Mouse (Mus musculus): ENCODE data around the gene Hspg2. TPM values are rescaled to one million over a fixed set of nuclear protein-coding genes. Genes with fewer than 3 reads are reported as not detected.
"Not testable (repeated sequence)": the region's sequence is repeated elsewhere in the genome, so short reads cannot be mapped to it uniquely, and the experiment has no call there.

Hspg2 gene
- polyA plus RNA-seq, 1 experiment from 2014 or later = 52.0 TPM

DNA sequence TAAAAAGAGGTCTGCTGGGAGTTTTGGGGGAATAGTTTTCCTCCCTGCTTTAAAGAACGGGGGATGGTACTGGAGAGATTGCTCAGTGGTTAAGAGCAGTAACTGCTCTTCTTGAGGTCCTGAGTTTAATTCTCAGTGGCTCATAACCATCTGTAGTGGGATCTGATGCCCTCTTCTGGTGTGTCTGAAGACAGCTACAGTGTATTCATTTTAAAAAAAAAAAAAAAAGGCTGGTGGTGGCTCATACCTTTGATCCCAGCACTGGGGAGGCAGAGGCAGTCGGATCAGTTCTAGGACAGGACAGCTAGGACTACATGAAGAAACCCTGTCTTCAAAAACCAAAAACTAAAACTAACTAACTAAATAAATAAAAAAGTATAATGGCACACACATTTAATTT is 111.7 kb downstream of the Hspg2 start:
- H3K4me3 ChIP-seq = no peak overlapping the region
- H3K27me3 ChIP-seq (ENCODE audit: insufficient read depth, poor library complexity, severe bottlenecking) = peaks cover 39% of the 10 kb centered on the region
- no peaks in the 10 kb centered on the region for H3K36me3 ChIP-seq
- 61% methylated on average over 2 of the region's 2 CpGs for WGBS
- peaks cover 11% of the 10 kb centered on the region for H3K4me1 ChIP-seq
- no peak for DNase-seq (ENCODE audit: low spot score)
- no peak overlapping the region for H3K27ac ChIP-seq
- no peaks in the 10 kb centered on the region for H3K9me3 ChIP-seq

DNA sequence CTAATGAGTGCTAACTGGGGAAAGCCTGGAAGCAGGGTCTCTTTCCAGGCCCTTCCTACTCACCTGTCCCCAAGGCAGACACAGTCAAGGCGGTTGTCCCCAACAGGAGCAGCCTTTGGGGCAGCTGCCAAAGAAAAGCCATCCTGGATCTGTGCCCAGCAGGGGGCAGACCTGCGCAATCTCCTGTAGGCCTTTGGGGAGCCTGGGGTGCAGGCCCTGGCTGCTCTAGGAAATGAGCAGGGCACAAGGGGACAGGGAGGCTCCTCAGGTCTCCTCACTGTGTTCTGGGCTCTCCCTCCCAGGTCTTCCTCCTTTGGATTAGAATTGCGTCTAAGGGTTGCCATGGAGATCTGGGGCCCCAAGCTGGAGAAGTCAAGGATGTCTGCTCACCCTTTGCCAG is 113.2 kb downstream of the Hspg2 start:
- no peaks in the 10 kb centered on the region for H3K9me3 ChIP-seq
- no peak overlapping the region for H3K4me3 ChIP-seq
- DNase-seq (ENCODE audit: low spot score) = no peak
- no peaks in the 10 kb centered on the region for H3K36me3 ChIP-seq
- H3K27ac ChIP-seq = no peak overlapping the region
- WGBS = 41% methylated on average over 3 of the region's 3 CpGs
- peaks cover 40% of the 10 kb centered on the region for H3K27me3 ChIP-seq (ENCODE audit: insufficient read depth, poor library complexity, severe bottlenecking)
- peaks cover 11% of the 10 kb centered on the region for H3K4me1 ChIP-seq

DNA sequence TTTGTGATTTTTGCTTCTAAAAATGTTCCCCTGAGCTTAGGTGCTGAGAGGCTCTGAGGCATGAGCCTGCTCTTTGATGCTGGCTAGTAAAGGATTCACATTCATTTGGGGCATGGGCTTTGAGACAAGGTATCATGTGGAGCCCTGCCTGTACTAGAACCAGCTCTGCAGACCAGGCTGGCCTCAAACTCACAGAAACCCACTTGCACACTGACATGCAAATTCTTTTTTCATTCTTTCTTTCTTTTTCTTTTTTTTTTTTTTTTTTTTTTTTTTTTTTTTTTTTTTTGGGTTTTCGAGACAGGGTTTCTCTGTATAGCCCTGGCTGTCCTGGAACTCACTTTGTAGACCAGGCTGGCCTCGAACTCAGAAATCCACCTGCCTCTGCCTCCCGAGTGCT is 120.5 kb downstream of the Hspg2 start:
- not testable (repeated sequence) for H3K4me3 ChIP-seq; H3K9me3 ChIP-seq; DNase-seq (ENCODE audit: low spot score); H3K27ac ChIP-seq; H3K4me1 ChIP-seq; H3K36me3 ChIP-seq
- 82% methylated on average over 2 of the region's 3 CpGs for WGBS
- peaks cover 11% of the 10 kb centered on the region; the same call in 1 of the 2 replicates for H3K27me3 ChIP-seq (ENCODE audit: insufficient read depth, poor library complexity, severe bottlenecking)

DNA sequence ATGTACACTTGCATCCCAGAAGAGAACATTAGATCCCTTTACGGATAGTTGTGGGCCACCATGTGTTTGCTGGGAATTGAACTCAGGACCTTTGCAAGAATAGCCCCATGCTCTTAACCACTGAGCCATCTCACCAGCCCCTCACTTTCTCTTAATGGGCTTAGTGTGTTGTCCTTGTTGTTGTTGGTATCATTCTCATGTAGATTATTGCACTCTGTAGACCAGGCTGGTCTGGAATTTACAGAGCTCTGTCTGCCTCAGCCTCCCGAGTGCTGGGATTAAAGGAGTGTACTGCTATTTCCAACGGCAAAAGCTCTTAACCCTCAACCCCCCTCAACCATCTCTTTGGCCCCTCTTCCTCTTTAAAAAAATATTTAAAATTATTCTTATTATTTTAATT is 121.0 kb downstream of the Hspg2 start:
- Histone ChIP-seq H3K4me1 (peaks cover 4% of the 10 kb centered on the region; the same call in 1 of the 2 replicates), H3K27me3 (ENCODE audit: insufficient read depth, poor library complexity, severe bottlenecking) (peaks cover 11% of the 10 kb centered on the region; the same call in 1 of the 2 replicates), H3K27ac (no peak overlapping the region), H3K36me3 (no peaks in the 10 kb centered on the region), H3K9me3 (no peaks in the 10 kb centered on the region), H3K4me3 (no peak overlapping the region)
- no peak for DNase-seq (ENCODE audit: low spot score)
- WGBS = 81% methylated on average over 3 of the region's 3 CpGs

DNA sequence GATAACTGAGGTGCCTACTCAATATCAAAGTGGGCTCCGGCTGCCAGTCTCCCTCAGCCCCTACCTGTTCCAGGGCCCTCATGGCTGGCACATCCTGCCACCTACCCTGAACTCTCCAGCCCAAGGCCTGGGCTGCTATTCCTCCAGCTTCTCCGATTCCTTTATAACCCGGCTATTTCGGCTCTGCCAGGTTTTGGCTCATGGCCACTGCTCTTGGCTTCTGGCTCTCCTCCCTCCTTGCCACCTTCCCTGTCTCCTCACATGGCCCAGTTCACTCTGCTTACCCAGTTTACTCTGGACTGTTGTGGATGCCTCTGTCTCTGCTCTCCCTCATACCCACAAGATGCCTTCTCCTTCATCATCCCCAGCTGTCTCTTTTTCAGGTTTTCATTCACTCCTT is 122.4 kb downstream of the Hspg2 start:
- Histone ChIP-seq H3K27ac (no peak overlapping the region), H3K4me3 (no peak overlapping the region), H3K4me1 (peaks cover 17% of the 10 kb centered on the region), H3K36me3 (no peaks in the 10 kb centered on the region), H3K9me3 (no peaks in the 10 kb centered on the region), H3K27me3 (ENCODE audit: insufficient read depth, poor library complexity, severe bottlenecking) (peaks cover 11% of the 10 kb centered on the region; the same call in 1 of the 2 replicates)
- DNase-seq (ENCODE audit: low spot score) = no peak
- 85% methylated on average over 4 of the region's 4 CpGs for WGBS

DNA sequence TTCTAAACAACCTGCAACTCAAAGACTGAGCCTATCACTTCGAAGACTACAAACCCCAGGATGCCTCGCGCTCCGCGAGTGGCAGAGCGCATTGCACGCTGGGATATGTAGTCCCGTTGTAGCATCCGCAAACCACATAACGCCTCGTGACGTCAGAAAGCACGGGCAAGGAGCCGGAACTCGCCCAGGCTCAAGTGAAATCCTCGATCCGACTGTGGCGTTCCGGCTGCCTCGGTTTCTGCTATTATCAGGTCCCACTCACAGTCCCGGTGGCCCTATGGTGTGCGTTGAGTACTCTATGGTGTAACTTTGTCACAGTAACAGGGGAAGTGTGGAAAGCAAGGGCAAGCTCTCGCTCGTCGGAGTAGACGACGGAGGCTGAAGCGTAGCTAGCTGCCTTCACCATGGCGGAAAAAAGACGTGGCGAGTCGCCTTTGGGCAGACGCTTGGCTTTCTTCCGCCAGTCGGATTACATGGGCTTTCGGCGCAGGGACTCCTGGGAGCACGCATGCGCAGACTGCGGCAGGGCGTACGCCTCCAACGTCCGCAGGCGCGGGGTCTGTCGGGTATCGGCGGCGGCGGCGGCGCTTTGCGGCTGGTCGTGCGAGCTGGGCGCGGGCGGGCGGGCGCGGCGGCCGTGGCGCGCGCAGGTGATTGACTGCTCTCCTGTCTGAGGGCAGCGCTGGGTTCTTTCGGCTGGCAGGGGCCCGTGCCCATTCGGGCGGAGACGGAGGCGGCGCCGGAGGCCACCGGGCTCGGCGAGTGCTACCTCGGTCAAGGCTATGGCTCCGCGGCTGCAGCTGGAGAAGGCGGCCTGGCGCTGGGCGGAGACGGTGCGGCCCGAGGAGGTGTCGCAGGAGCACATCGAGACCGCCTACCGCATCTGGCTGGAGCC is 125.3 kb downstream of the Hspg2 start, which contains the start of gene Usp48:
Gene Usp48 (plus strand): TSS at position 155 of the 895 bp plus-strand sequence.
- Histone ChIP-seq H3K36me3 (peaks cover 5% of the 10 kb centered on the region; the same call in 1 of the 2 replicates), H3K9me3 (no peaks in the 10 kb centered on the region), H3K27ac (peak within 1 kb of the TSS; percentile 98), H3K27me3 (ENCODE audit: insufficient read depth, poor library complexity, severe bottlenecking) (no peaks in the 10 kb centered on the region), H3K4me3 (peak within 1 kb of the TSS; percentile 98), H3K4me1 (peaks cover 36% of the 10 kb centered on the region)
- under 1% methylated on average over 92 of the region's 92 CpGs for WGBS
- peak; percentile 99 for DNase-seq (ENCODE audit: low spot score)

DNA sequence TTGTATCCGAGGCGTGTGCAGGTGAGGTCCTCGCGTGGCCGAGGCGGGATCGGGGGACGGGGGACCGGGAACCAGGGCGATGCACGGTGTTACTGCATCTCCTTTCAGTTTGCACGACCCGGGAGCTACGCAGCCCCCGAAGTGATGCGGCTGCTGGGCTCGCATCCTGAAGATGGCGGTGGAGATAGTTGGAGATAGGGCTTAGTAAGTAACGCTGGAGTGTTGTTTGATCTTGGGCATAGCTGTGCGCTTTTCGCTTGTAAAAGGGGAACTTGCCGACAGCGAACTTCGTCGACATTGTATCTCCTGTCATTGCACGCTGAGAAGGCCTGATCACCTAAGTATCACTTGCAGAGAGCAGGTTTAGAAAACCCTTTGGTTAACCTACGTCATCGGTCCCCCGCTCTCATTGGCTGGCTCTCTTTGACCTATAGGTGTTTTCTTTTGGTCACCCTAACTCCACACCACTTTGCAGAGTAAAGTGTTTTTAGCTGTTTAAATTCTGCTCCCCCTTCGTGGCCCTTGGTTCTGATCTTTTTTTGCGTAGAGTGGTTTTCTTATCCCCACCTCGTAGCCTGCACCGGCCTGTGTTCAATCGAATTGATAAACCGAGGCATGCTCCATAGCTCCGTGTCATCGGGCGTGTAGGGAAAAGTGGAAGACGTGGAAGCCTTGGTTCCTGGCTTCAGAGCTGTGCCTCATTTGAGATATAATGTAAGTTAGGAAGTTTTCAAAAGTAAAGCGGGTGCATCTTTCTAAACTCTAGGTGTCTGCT is 126.1 kb downstream of the Hspg2 start:
- Histone ChIP-seq H3K9me3 (no peaks in the 10 kb centered on the region), H3K36me3 (peaks cover 5% of the 10 kb centered on the region; the same call in 1 of the 2 replicates), H3K27me3 (ENCODE audit: insufficient read depth, poor library complexity, severe bottlenecking) (no peaks in the 10 kb centered on the region), H3K27ac (peak overlapping the region; percentile 98), H3K4me3 (peak overlapping the region; percentile 98), H3K4me1 (peaks cover 43% of the 10 kb centered on the region)
- DNase-seq (ENCODE audit: low spot score) = no peak
- WGBS = 3% methylated on average over 40 of the region's 40 CpGs

DNA sequence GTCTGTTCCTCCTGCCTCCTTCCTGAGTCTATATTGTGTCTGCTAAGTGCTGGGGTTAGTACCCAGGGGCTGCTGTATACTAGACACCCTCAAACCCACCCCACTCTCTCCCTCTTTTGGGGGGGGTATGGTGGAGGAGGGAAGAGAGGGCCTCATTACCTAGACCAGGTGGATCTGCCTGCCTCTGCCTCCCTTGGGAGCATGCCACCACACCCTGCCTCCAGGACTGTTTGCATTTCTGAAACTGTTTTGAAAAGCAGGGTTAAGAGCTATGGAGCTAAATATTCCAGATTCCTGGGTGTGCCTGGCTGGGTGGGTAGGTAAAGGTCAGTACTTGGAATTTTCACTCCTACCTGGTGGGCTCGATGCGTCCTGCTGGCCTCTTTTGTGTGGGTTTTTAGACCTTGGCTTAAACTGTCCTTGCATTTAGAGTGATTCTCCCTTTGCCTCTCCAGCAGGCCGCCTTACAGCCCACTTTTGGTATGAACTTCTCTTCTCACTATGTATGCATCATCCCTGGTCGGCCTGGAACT is 128.6 kb downstream of the Hspg2 start:
- H3K4me1 ChIP-seq = peaks cover 47% of the 10 kb centered on the region
- 92% methylated on average over 4 of the region's 4 CpGs for WGBS

DNA sequence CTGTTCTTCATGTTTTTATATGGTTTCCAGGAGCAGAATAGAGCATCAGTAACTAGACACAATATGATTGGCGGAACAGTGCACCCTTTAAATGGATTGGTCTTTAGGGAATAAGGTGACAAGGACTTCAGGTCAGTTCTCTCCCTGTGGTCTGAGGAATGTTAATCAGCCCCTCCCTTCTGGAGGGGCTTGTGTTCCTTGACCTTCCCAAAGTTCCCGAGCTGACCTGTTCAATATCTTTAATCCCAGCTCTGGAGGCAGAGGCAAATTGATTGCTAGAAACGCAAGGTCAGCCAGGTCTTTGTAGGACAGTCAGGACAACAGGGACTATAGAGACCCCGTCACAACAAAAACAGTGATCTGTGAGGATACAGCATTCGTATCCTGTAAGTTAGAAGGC is 130.0 kb downstream of the Hspg2 start:
- H3K27ac ChIP-seq = no peak overlapping the region
- H3K4me3 ChIP-seq = no peak overlapping the region
- WGBS = 82% methylated on average over 5 of the region's 5 CpGs
- peaks cover 5% of the 10 kb centered on the region; the same call in 1 of the 2 replicates for H3K36me3 ChIP-seq
- peaks cover 61% of the 10 kb centered on the region for H3K4me1 ChIP-seq
- no peak for DNase-seq (ENCODE audit: low spot score)
- H3K27me3 ChIP-seq (ENCODE audit: insufficient read depth, poor library complexity, severe bottlenecking) = no peaks in the 10 kb centered on the region
- no peaks in the 10 kb centered on the region for H3K9me3 ChIP-seq

More for the DNA sequence above, 128.6 kb downstream of the Hspg2 start:
- Histone ChIP-seq H3K9me3 (no peaks in the 10 kb centered on the region), H3K27ac (no peak overlapping the region), H3K36me3 (peaks cover 5% of the 10 kb centered on the region; the same call in 1 of the 2 replicates), H3K27me3 (ENCODE audit: insufficient read depth, poor library complexity, severe bottlenecking) (no peaks in the 10 kb centered on the region), H3K4me3 (no peak overlapping the region)
- no peak for DNase-seq (ENCODE audit: low spot score)

DNA sequence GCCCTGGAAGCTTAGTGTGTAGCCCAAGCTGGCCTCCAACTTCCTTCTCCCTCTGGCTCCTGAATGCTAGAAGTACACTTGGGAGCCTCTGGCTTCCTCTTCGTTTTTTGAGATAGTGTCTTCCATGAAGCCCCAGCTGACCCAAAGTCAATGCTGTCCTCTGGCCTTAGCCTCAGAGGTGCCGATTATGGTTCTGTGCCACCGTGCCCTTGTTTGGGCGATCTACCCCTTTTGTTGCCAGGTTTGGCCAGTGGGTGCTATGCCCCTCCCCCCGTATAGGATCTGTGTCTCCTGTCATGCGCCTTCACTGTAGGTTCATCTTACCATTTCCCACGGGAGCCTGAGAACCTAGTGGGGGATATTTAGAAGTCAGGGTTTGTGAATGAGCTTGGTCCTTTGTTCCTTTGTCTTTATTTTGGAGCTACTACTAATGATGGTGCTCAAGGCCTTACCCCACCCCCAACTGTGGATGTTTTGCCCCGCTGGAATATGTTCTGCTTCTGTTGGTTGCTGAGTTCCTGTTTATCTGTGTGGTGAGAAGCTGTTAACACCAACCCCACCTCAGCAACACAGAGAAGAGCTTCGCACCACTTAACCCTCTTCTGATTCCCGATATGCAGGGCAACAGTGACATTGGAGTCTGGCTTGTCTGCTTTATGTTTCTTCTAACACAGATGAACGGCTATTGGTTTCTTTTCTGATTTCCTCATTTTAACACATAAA is 135.0 kb downstream of the Hspg2 start:
- H3K27ac ChIP-seq = peak overlapping the region; percentile 42; the same call in 1 of the 2 replicates
- H3K36me3 ChIP-seq = peaks cover 38% of the 10 kb centered on the region
- peaks cover 30% of the 10 kb centered on the region for H3K4me1 ChIP-seq
- no peak for DNase-seq (ENCODE audit: low spot score)
- peak overlapping the region; percentile 27; the same call in 1 of the 2 replicates for H3K4me3 ChIP-seq
- H3K27me3 ChIP-seq (ENCODE audit: insufficient read depth, poor library complexity, severe bottlenecking) = peaks cover 5% of the 10 kb centered on the region; the same call in 1 of the 2 replicates
- 61% methylated on average over 11 of the region's 11 CpGs for WGBS
- no peaks in the 10 kb centered on the region for H3K9me3 ChIP-seq

DNA sequence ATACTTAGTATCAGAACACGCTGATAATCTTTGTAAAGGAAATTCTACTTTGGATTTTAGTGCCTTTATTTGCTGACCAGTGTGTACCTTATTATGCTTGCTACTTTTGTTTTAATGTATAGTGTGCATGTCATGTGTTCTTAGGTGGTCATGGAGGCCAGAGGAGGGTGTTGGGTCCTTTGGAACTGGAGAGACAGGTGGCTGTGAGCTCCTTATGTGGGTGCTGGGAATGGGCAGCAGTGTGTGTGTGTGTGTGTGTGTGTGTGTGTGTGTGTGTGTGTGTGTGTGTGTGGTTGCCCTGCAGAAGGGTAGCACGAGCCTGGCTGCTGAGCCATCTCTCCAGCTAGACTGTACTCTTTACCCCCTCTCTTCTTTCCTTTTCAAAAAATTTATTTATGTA is 138.5 kb downstream of the Hspg2 start:
- Histone ChIP-seq H3K27ac (no peak overlapping the region), H3K36me3 (peaks cover 71% of the 10 kb centered on the region), H3K27me3 (ENCODE audit: insufficient read depth, poor library complexity, severe bottlenecking) (peaks cover 5% of the 10 kb centered on the region; the same call in 1 of the 2 replicates), H3K4me1 (peaks cover 24% of the 10 kb centered on the region), H3K9me3 (no peaks in the 10 kb centered on the region), H3K4me3 (no peak overlapping the region)
- no peak for DNase-seq (ENCODE audit: low spot score)
- 97% methylated on average over 2 of the region's 2 CpGs for WGBS

DNA sequence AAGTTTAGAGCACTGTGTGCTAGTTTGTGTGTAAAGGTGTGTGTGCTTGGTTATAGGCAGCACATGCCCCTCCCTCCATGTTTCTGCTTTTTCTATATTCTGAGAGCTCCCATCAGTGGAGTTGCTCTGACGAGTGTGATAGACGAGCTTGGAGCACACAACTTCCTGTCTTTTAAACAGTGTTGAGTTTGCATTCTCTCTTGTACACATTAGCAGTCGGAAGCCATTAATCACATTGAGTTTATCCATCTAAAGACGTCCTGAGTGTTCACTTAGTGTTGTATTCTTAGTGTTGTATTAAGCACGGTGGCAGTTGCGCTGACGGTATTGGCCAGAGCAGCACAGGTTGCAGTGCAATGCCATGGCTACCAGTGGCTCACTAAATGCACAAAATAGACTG is 140.7 kb downstream of the Hspg2 start:
- H3K9me3 ChIP-seq = no peaks in the 10 kb centered on the region
- DNase-seq (ENCODE audit: low spot score) = no peak
- WGBS = 83% methylated on average over 7 of the region's 7 CpGs
- H3K4me1 ChIP-seq = peaks cover 7% of the 10 kb centered on the region; the same call in 1 of the 2 replicates
- H3K36me3 ChIP-seq = peaks cover 94% of the 10 kb centered on the region
- no peak overlapping the region for H3K4me3 ChIP-seq
- H3K27me3 ChIP-seq (ENCODE audit: insufficient read depth, poor library complexity, severe bottlenecking) = peaks cover 5% of the 10 kb centered on the region; the same call in 1 of the 2 replicates
- no peak overlapping the region for H3K27ac ChIP-seq
